Mouse (Mus musculus) activated CD4-positive, CD25-positive, alpha-beta regulatory T cell (primary cell): Measurements from ENCODE around the gene Ptgs1. TPM values are rescaled to one million over a fixed set of nuclear protein-coding genes. Genes with fewer than 3 reads are reported as not detected.

Experiments
- polyA plus RNA-seq, 2 experiments: library from polyadenylated mRNA; unstranded; fragments of 100-300 nt; shearing (Covaris generic); gene quantifications; one replicate each; pipeline ENCODE4 v1.2.1; 2017

Gene Ptgs1
- 1 to 10 TPM; 2.2 to 2.3 TPM for polyA plus RNA-seq

GRCm38 (mm10) chr2:36230366-36230765 is at the start of gene Ptgs1:
Gene Ptgs1 (plus strand): TSS chr2:36230426.

Other genes starting within 250 kb of the Ptgs1 start
- 100 to 1,000 TPM; 170 to 174 TPM for gene Ndufa8, start 181.0 kb upstream of the Ptgs1 start, polyA plus RNA-seq
- gene Morn5, start 181.0 kb upstream of the Ptgs1 start, polyA plus RNA-seq: not detected
- not detected for gene Lhx6, start 125.0 kb upstream of the Ptgs1 start, polyA plus RNA-seq
- 10 to 100 TPM; 11.8 to 21.3 TPM for gene Mrrf, start 94.0 kb upstream of the Ptgs1 start, polyA plus RNA-seq
- 10 to 100 TPM; 50.6 to 64.6 TPM for gene Rbm18, start 93.7 kb upstream of the Ptgs1 start, polyA plus RNA-seq
- under 1 TPM; 0.05 to 0.14 TPM for gene Olfr338, start 143.1 kb downstream of the Ptgs1 start, polyA plus RNA-seq
- not detected for gene Olfr339, start 188.5 kb downstream of the Ptgs1 start, polyA plus RNA-seq
- not detected for gene Olfr340, start 222.2 kb downstream of the Ptgs1 start, polyA plus RNA-seq